Mouse (Mus musculus): ENCODE results near the gene Rad54l. TPM values are rescaled to one million over a fixed set of nuclear protein-coding genes. Genes with fewer than 3 reads are reported as not detected.
A peak's percentile ranks its signal among the peaks of the same experiment; 100 is the strongest.

Rad54l gene
- polyA plus RNA-seq, 1 experiment from 2014 or later = 24.6 TPM

- no peak for ATAC-seq (ENCODE audit: insufficient read depth, low FRiP score, low read depth)
- Histone ChIP-seq H3K36me3 (peaks cover 67% of the 10 kb centered on the region), H3K4me3 (replicated peaks) (no peak overlapping the region), H3K4me1 (no peaks in the 10 kb centered on the region), H3K9me3 (no peaks in the 10 kb centered on the region), H3K27ac (no peak overlapping the region), H3K27me3 (replicated peaks) (no peaks in the 10 kb centered on the region), H3K9ac (no peak overlapping the region), H3K4me2 (no peak overlapping the region)
- WGBS = 89% methylated on average over 2 of the region's 2 CpGs
Measured at GRCm38 (mm10) chr4:116157882-116158281, 34.4 kb upstream of the Rad54l start.

GRCm38 (mm10) chr4:116152702-116153101 lies 29.2 kb upstream of the Rad54l start:
- Histone ChIP-seq H3K27me3 (replicated peaks) (no peaks in the 10 kb centered on the region), H3K9me3 (no peaks in the 10 kb centered on the region), H3K4me3 (replicated peaks) (no peak overlapping the region), H3K27ac (no peak overlapping the region), H3K4me2 (no peak overlapping the region), H3K4me1 (peaks cover 11% of the 10 kb centered on the region), H3K9ac (no peak overlapping the region), H3K36me3 (peaks cover 49% of the 10 kb centered on the region)
- ATAC-seq (ENCODE audit: insufficient read depth, low FRiP score, low read depth) = no peak
- WGBS = 93% methylated on average over 15 of the region's 15 CpGs

- whole genome bisulfite sequencing = 69% methylated on average over 6 of the region's 6 CpGs
- Histone ChIP-seq H3K9ac (peak within 1 kb of the TSS; percentile 76), H3K27me3 (replicated peaks) (no peaks in the 10 kb centered on the region), H3K4me1 (peaks cover 11% of the 10 kb centered on the region), H3K4me2 (peak within 1 kb of the TSS; percentile 83), H3K36me3 (peaks cover 37% of the 10 kb centered on the region), H3K27ac (peak within 1 kb of the TSS; percentile 92), H3K9me3 (no peaks in the 10 kb centered on the region), H3K4me3 (replicated peaks) (peak within 1 kb of the TSS; percentile 61)
- ATAC-seq (ENCODE audit: insufficient read depth, low FRiP score, low read depth) = no peak
Measured at GRCm38 (mm10) chr4:116151238-116151637, 27.7 kb upstream of the Rad54l start, which contains the start of gene Lurap1. TSS of gene Lurap1 (minus strand) at chr4:116151338.

- H3K4me3 ChIP-seq (replicated peaks) = peak overlapping the region; percentile 61
- H3K36me3 ChIP-seq = peaks cover 33% of the 10 kb centered on the region
- 27% methylated on average over 4 of the region's 4 CpGs for WGBS
- peak overlapping the region; percentile 83 for H3K4me2 ChIP-seq
- peak overlapping the region; percentile 76 for H3K9ac ChIP-seq
- H3K27ac ChIP-seq = peak overlapping the region; percentile 71
- ATAC-seq (ENCODE audit: insufficient read depth, low FRiP score, low read depth) = no peak
- H3K4me1 ChIP-seq = peaks cover 11% of the 10 kb centered on the region
- H3K9me3 ChIP-seq = no peaks in the 10 kb centered on the region
- H3K27me3 ChIP-seq (replicated peaks) = no peaks in the 10 kb centered on the region
Measured at GRCm38 (mm10) chr4:116150862-116151221, 27.4 kb upstream of the Rad54l start.

- Histone ChIP-seq H3K4me3 (replicated peaks) (peak overlapping the region; percentile 61), H3K27me3 (replicated peaks) (no peaks in the 10 kb centered on the region), H3K27ac (peak overlapping the region; percentile 92), H3K4me2 (peak overlapping the region; percentile 83), H3K36me3 (peaks cover 28% of the 10 kb centered on the region), H3K9me3 (no peaks in the 10 kb centered on the region), H3K9ac (peak overlapping the region; percentile 76), H3K4me1 (peaks cover 11% of the 10 kb centered on the region)
- WGBS = under 1% methylated on average over 62 of the region's 73 CpGs
- peak; percentile 91 for ATAC-seq (ENCODE audit: insufficient read depth, low FRiP score, low read depth)
Measured at GRCm38 (mm10) chr4:116150156-116150861, 26.8 kb upstream of the Rad54l start.

GRCm38 (mm10) chr4:116149812-116150155 lies 26.3 kb upstream of the Rad54l start:
- Histone ChIP-seq H3K9me3 (no peaks in the 10 kb centered on the region), H3K4me1 (peaks cover 11% of the 10 kb centered on the region), H3K9ac (peak overlapping the region; percentile 76), H3K27me3 (replicated peaks) (no peaks in the 10 kb centered on the region), H3K36me3 (peaks cover 22% of the 10 kb centered on the region), H3K4me2 (peak overlapping the region; percentile 83), H3K27ac (peak overlapping the region; percentile 92), H3K4me3 (replicated peaks) (peak overlapping the region; percentile 61)
- 27% methylated on average over 6 of the region's 6 CpGs for WGBS
- ATAC-seq (ENCODE audit: insufficient read depth, low FRiP score, low read depth) = no peak

- Histone ChIP-seq H3K27me3 (replicated peaks) (no peaks in the 10 kb centered on the region), H3K9me3 (no peaks in the 10 kb centered on the region), H3K4me1 (peaks cover 11% of the 10 kb centered on the region), H3K4me2 (peak overlapping the region; percentile 98), H3K27ac (no peak overlapping the region), H3K4me3 (replicated peaks) (peak overlapping the region; percentile 73), H3K9ac (peak overlapping the region; percentile 53), H3K36me3 (no peaks in the 10 kb centered on the region)
- 1% methylated on average over 47 of the region's 47 CpGs for WGBS
- peak; percentile 52; the same call in 1 of the 2 replicates for ATAC-seq (ENCODE audit: insufficient read depth, low FRiP score, low read depth)
Measured at GRCm38 (mm10) chr4:116143891-116144717, 20.6 kb upstream of the Rad54l start.

- H3K4me1 ChIP-seq = peaks cover 11% of the 10 kb centered on the region
- 9% methylated on average over 7 of the region's 7 CpGs for WGBS
- H3K9me3 ChIP-seq = no peaks in the 10 kb centered on the region
- ATAC-seq (ENCODE audit: insufficient read depth, low FRiP score, low read depth) = no peak
- no peak overlapping the region for H3K27ac ChIP-seq
- peak overlapping the region; percentile 98 for H3K4me2 ChIP-seq
- no peak overlapping the region for H3K9ac ChIP-seq
- H3K4me3 ChIP-seq (replicated peaks) = peak overlapping the region; percentile 73
- no peaks in the 10 kb centered on the region for H3K36me3 ChIP-seq
- no peaks in the 10 kb centered on the region for H3K27me3 ChIP-seq (replicated peaks)
Measured at GRCm38 (mm10) chr4:116143317-116143811, 19.9 kb upstream of the Rad54l start.

- ATAC-seq (ENCODE audit: insufficient read depth, low FRiP score, low read depth) = no peak
- no peak overlapping the region for H3K4me2 ChIP-seq
- no peak overlapping the region for H3K9ac ChIP-seq
- no peak overlapping the region for H3K27ac ChIP-seq
- peaks cover 11% of the 10 kb centered on the region for H3K4me1 ChIP-seq
- H3K4me3 ChIP-seq (replicated peaks) = no peak overlapping the region
- no peaks in the 10 kb centered on the region for H3K9me3 ChIP-seq
- 76% methylated on average over 7 of the region's 7 CpGs for WGBS
- H3K36me3 ChIP-seq = no peaks in the 10 kb centered on the region
- no peaks in the 10 kb centered on the region for H3K27me3 ChIP-seq (replicated peaks)
Measured at GRCm38 (mm10) chr4:116142269-116142668, 18.8 kb upstream of the Rad54l start.

GRCm38 (mm10) chr4:116141736-116142135 lies 18.2 kb upstream of the Rad54l start:
- H3K27me3 ChIP-seq (replicated peaks) = no peaks in the 10 kb centered on the region
- 0 out of 2 replicates have a peak, but pooled peaks cover 3% of the 10 kb centered on the region for H3K36me3 ChIP-seq
- 80% methylated on average over 1 of the region's 1 CpGs for WGBS
- H3K9me3 ChIP-seq = no peaks in the 10 kb centered on the region
- H3K4me2 ChIP-seq = no peak overlapping the region
- no peak overlapping the region for H3K4me3 ChIP-seq (replicated peaks)
- peaks cover 11% of the 10 kb centered on the region for H3K4me1 ChIP-seq
- no peak overlapping the region for H3K27ac ChIP-seq
- no peak overlapping the region for H3K9ac ChIP-seq
- no peak for ATAC-seq (ENCODE audit: insufficient read depth, low FRiP score, low read depth)

- no peaks in the 10 kb centered on the region for H3K27me3 ChIP-seq (replicated peaks)
- no peak overlapping the region for H3K9ac ChIP-seq
- no peak overlapping the region for H3K4me2 ChIP-seq
- ATAC-seq (ENCODE audit: insufficient read depth, low FRiP score, low read depth) = no peak
- 0 out of 2 replicates have a peak, but pooled peaks cover 3% of the 10 kb centered on the region for H3K36me3 ChIP-seq
- no peak overlapping the region for H3K4me3 ChIP-seq (replicated peaks)
- H3K27ac ChIP-seq = no peak overlapping the region
- 73% methylated on average over 7 of the region's 7 CpGs for WGBS
- no peaks in the 10 kb centered on the region for H3K9me3 ChIP-seq
- H3K4me1 ChIP-seq = peaks cover 11% of the 10 kb centered on the region
Measured at GRCm38 (mm10) chr4:116140801-116141574, 17.5 kb upstream of the Rad54l start.
